Comparison of ENCODE assay signal across 10 mouse cellular contexts in the genomic region with DNA sequence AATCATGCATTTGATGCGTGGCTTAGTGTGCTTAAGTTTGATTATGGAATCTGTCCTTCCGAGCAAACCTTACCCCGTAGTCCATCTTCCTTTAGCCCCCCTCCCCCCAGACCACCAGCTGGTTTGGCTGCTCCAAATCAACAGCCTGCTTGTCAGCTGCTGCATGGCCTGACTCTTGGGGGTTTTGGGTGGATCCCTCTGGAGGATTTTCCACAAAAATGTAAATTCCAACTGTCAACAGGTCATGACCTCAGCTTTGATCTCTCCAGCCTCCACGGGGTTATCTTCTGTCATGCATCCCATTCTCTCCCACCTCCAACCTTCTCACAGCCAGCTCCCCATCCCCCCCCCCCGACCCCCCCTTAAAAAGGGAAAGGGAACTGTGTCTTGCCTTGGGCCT.
DNase-seq lines count a peak whose midpoint lies in the region; ATAC-seq lines count a peak whose summit lies in the region.
"Had no signal": no experiment of that assay in that cellular context is flagged by ENCODE, and none has a peak within 500 bp of the region (broad histone marks: within the 10 kb centered on the region; RNA-seq: fewer than 3 reads in every experiment).

No protein-coding gene starts in this region.

- peaks cover 28% of the 10 kb centered on the region for H3K4me1 ChIP-seq in heart, embryonic 10.5 days
- H3K4me1 ChIP-seq in lung, embryonic 15.5 days = peaks cover 27% of the 10 kb centered on the region

- WGBS in heart, embryonic 10.5 days = 10% methylated on average over 5 of the region's 5 CpGs
- 13% methylated on average over 5 of the region's 5 CpGs for WGBS in lung, embryonic 15.5 days

- no peak overlapping the region for H3K4me3 ChIP-seq in heart, embryonic 10.5 days
- H3K4me3 ChIP-seq in lung, embryonic 15.5 days = no peak overlapping the region
- H3K4me3 ChIP-seq: embryonic facial prominence, embryonic 13.5 days had no signal

- H3K36me3 ChIP-seq in heart, embryonic 10.5 days = no peaks in the 10 kb centered on the region
- no peaks in the 10 kb centered on the region for H3K36me3 ChIP-seq in lung, embryonic 15.5 days
- H3K36me3 ChIP-seq: embryonic facial prominence, embryonic 13.5 days had no signal

- no peaks in the 10 kb centered on the region for H3K27me3 ChIP-seq in heart, embryonic 10.5 days (ENCODE audit: insufficient read depth, poor library complexity, severe bottlenecking)
- no peaks in the 10 kb centered on the region for H3K27me3 ChIP-seq in lung, embryonic 15.5 days
- H3K27me3 ChIP-seq: embryonic facial prominence, embryonic 13.5 days had no signal

- DNase-seq in heart, embryonic 10.5 days (ENCODE audit: low spot score) = no peak
- DNase-seq in heart, postnatal 25 days (ENCODE audit: low spot score) = no peak
- DNase-seq in lung, adult 18-20 months = no peak
- peak; percentile 24 for DNase-seq in Muller cell, postnatal 12 days (ENCODE audit: inconsistent ontology term)
- DNase-seq in mesoderm, embryonic 11.5 days (ENCODE audit: low read depth, low spot score) = peak; percentile 83
- no peak for DNase-seq in right cerebral cortex, adult 18-20 months

- no peak overlapping the region for H3K9ac ChIP-seq in lung, embryonic 15.5 days
- H3K9ac ChIP-seq: embryonic facial prominence, embryonic 13.5 days had no signal

- peak; percentile 46; the same call in 1 of the 2 replicates for ATAC-seq in lung, embryonic 15.5 days (ENCODE audit: borderline replicate concordance, extremely low read depth, low FRiP score, low TSS enrichment)
- no peak for ATAC-seq in erythroblast, adult 5-6 weeks (replicated peaks; ENCODE audit: low FRiP score, poor library complexity, severe bottlenecking)

- H3K4me2 ChIP-seq in lung, embryonic 15.5 days = no peak overlapping the region
- H3K4me2 ChIP-seq: embryonic facial prominence, embryonic 13.5 days; heart, embryonic 11.5 days had no signal

- intact Hi-C loops in heart, postnatal 25 days (cut with DNase I) = no loop called here

- 0 out of 2 replicates have a peak overlapping the region, but pooled peaks have one; percentile 30 for H3K27ac ChIP-seq in heart, embryonic 10.5 days
- no peak overlapping the region for H3K27ac ChIP-seq in lung, embryonic 15.5 days
- H3K27ac ChIP-seq: embryonic facial prominence, embryonic 13.5 days had no signal

- H3K9me3 ChIP-seq in heart, embryonic 10.5 days = no peaks in the 10 kb centered on the region
- H3K9me3 ChIP-seq in lung, embryonic 15.5 days = no peaks in the 10 kb centered on the region
- H3K9me3 ChIP-seq: embryonic facial prominence, embryonic 13.5 days had no signal

Comparison
In these comparisons a context has a peak if more than half of its experiments do, and no peak if none do; other contexts are left out.
1. DNase-seq: peak in Muller cell, postnatal 12 days (single experiment) and mesoderm, embryonic 11.5 days (single experiment); none in heart, embryonic 10.5 days (single experiment), heart, postnatal 25 days (single experiment), lung, adult 18-20 months (0 of 2) and right cerebral cortex, adult 18-20 months (single experiment).